Mouse (Mus musculus) cerebellum, adult 2 months (tissue): ENCODE results near the gene Dgkb.

Source experiments
- CTCF ChIP-seq: fragments of 200-500 bp; IDR thresholded peaks from 2 replicates; pipeline ENCODE4 v1.5.1; 2011; ENCODE audit warnings: low read depth, mild to moderate bottlenecking, control low read depth, low read length, moderate library complexity, borderline replicate concordance; ENCODE audit not compliant: insufficient read depth
- POLR2A ChIP-seq: fragments of 200-500 bp; IDR thresholded peaks from 2 replicates; pipeline ENCODE4 v1.6.1; 2011; ENCODE audit warnings: low read length, control low read depth, borderline replicate concordance; ENCODE audit not compliant: insufficient read depth

GRCm38 (mm10) chr12:37956193-37956592 is 138.7 kb downstream of the Dgkb start:
- TF ChIP-seq CTCF, result no peak
- no peak for TF ChIP-seq POLR2A
